Mouse (Mus musculus) retina, adult 2 months (tissue): ENCODE data around the gene Pla2g4e.

Experiments
- DNase-seq: peaks from one replicate; pipeline ENCODE4 v3.0.0-alpha.2; 2012; ENCODE audit warnings: low read depth, low spot score

The Pla2g4e gene

GRCm38 (mm10) chr2:120154361-120154894 is 90.7 kb downstream of the Pla2g4e start, which contains the start of gene Ehd4:
Ehd4 (minus strand) TSS chr2:120154606.
- DNase-seq = peak; percentile 97

GRCm38 (mm10) chr2:120153586-120154360 is 91.4 kb downstream of the Pla2g4e start:
- DNase-seq = no peak

GRCm38 (mm10) chr2:120150571-120150970 is 94.6 kb downstream of the Pla2g4e start:
- DNase-seq = no peak

- no peak for DNase-seq
Measured at GRCm38 (mm10) chr2:120149634-120150033, 95.5 kb downstream of the Pla2g4e start.

GRCm38 (mm10) chr2:120147999-120148398 is 97.1 kb downstream of the Pla2g4e start:
- no peak for DNase-seq

- no peak for DNase-seq
Measured at GRCm38 (mm10) chr2:120147364-120147763, 97.8 kb downstream of the Pla2g4e start.

- DNase-seq = no peak
Measured at GRCm38 (mm10) chr2:120146543-120146942, 98.6 kb downstream of the Pla2g4e start.

GRCm38 (mm10) chr2:120144390-120144789 is 100.7 kb downstream of the Pla2g4e start:
- DNase-seq = no peak

GRCm38 (mm10) chr2:120142336-120142735 is 102.8 kb downstream of the Pla2g4e start:
- no peak for DNase-seq

- no peak for DNase-seq
Measured at GRCm38 (mm10) chr2:120141671-120142070, 103.5 kb downstream of the Pla2g4e start.

- DNase-seq = no peak
Measured at GRCm38 (mm10) chr2:120140326-120140725, 104.8 kb downstream of the Pla2g4e start.

GRCm38 (mm10) chr2:120139091-120139490 is 106.0 kb downstream of the Pla2g4e start:
- no peak for DNase-seq

- DNase-seq = no peak
Measured at GRCm38 (mm10) chr2:120137281-120137680, 107.9 kb downstream of the Pla2g4e start.

GRCm38 (mm10) chr2:120134453-120135075 is 110.6 kb downstream of the Pla2g4e start:
- DNase-seq = no peak

- no peak for DNase-seq
Measured at GRCm38 (mm10) chr2:120131881-120132280, 113.3 kb downstream of the Pla2g4e start.

- DNase-seq = no peak
Measured at GRCm38 (mm10) chr2:120129252-120129908, 115.8 kb downstream of the Pla2g4e start.

GRCm38 (mm10) chr2:120128611-120129051 is 116.5 kb downstream of the Pla2g4e start:
- no peak for DNase-seq

- DNase-seq = no peak
Measured at GRCm38 (mm10) chr2:120128011-120128410, 117.1 kb downstream of the Pla2g4e start.

GRCm38 (mm10) chr2:120126901-120127300 is 118.2 kb downstream of the Pla2g4e start:
- no peak for DNase-seq

- DNase-seq = no peak
Measured at GRCm38 (mm10) chr2:120126408-120126807, 118.7 kb downstream of the Pla2g4e start.

GRCm38 (mm10) chr2:120125461-120125860 is 119.7 kb downstream of the Pla2g4e start:
- no peak for DNase-seq

GRCm38 (mm10) chr2:120124946-120125345 is 120.2 kb downstream of the Pla2g4e start:
- DNase-seq = no peak
